Mouse (Mus musculus) hindbrain, embryonic 11.5 days (tissue): ENCODE results near the gene Dock4. TPM values are rescaled to one million over a fixed set of nuclear protein-coding genes. Genes with fewer than 3 reads are reported as not detected.

Experiments
- ATAC-seq: fragments of 200-750 bp; cut with Nextera tagmentation; 2 replicates; pipeline ENCODE4 v1.8.0; 2017; ENCODE audit warnings: mild to moderate bottlenecking, moderate TSS enrichment, moderate library complexity; ENCODE audit not compliant: low FRiP score
- DNase-seq: peaks from one replicate; pipeline ENCODE4 v3.0.0-alpha.2; 2015; ENCODE audit warnings: low spot score
- H3K27ac ChIP-seq: fragments of 300-500 bp; sonication (generic); 2 replicates; pipeline ENCODE4 v1.5.1; 2014; ENCODE audit warnings: mild to moderate bottlenecking, low read depth, low read length
- H3K27me3 ChIP-seq: fragments of 300-500 bp; sonication (generic); 2 replicates; pipeline ENCODE4 v1.6.1; 2014; ENCODE audit warnings: mild to moderate bottlenecking, low read length, moderate library complexity, mixed read lengths; ENCODE audit not compliant: control insufficient read depth, insufficient read depth
- H3K36me3 ChIP-seq: fragments of 300-500 bp; sonication (generic); 2 replicates; pipeline ENCODE4 v1.6.1; 2014; ENCODE audit warnings: mild to moderate bottlenecking, low read length, moderate library complexity, mixed read lengths; ENCODE audit not compliant: control insufficient read depth, insufficient read depth
- H3K4me1 ChIP-seq: fragments of 300-500 bp; sonication (generic); replicated peaks from 2 replicates; pipeline ENCODE4 v1.6.1; 2014; ENCODE audit warnings: low read length, mixed read lengths; ENCODE audit not compliant: control insufficient read depth, insufficient read depth
- H3K4me2 ChIP-seq: fragments of 300-500 bp; sonication (generic); replicated peaks from 2 replicates; pipeline ENCODE4 v1.6.1; 2014; ENCODE audit warnings: mild to moderate bottlenecking, low read depth, low read length
- H3K4me3 ChIP-seq: fragments of 300-500 bp; sonication (generic); 2 replicates; pipeline ENCODE4 v1.5.1; 2014; ENCODE audit warnings: low read depth, low read length
- H3K9ac ChIP-seq: fragments of 300-500 bp; sonication (generic); 2 replicates; pipeline ENCODE4 v1.6.1; 2014; ENCODE audit warnings: low read depth, low read length
- H3K9me3 ChIP-seq: fragments of 300-500 bp; sonication (generic); 2 replicates; pipeline ENCODE4 v1.6.1; 2016; ENCODE audit warnings: low read length; ENCODE audit not compliant: control insufficient read depth
- WGBS: fragments of 180-500 bp; shearing (Covaris S2); extraction: QIAGEN DNeasy Blood & Tissue Kit; methylation state at CpG from one replicate; pipeline ENCODE4 v1.1.7; 2014; 5-methylcytosine and 5-hydroxymethylcytosine counted together
- polyA plus RNA-seq: library from polyadenylated mRNA; unstranded; fragments of >200 nt; fragmentation: Nextera tagmentation; extraction: Ambion mirVana; gene quantifications from 2 replicates; pipeline ENCODE4 v1.2.1, GENCODE M21; 2014

Dock4 gene
- polyA plus RNA-seq, 1 experiment from 2014 or later: 29.4 TPM

DNA sequence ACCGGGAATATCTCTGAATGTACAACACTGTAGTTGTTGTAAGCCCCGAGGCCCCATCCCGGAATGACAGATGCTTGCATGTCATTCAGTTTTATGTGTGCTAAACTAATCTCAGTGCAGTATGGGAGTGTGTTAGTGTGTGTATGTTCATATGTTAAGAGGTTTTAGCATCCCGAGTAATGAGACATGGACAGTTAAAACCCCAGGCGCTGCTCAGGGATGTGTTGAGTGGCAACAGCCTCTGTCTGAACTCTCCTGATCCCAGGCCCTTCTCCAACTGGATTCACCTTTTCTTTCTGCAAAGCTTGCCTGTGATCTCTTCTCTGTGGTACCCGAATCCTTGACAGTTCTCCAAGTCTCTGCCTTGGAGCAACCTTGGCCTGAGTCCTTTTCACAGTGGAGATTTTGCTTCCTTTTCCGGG lies 52.5 kb downstream of the Dock4 start:
- no peaks in the 10 kb centered on the region for H3K27me3 ChIP-seq
- no peak for DNase-seq
- H3K36me3 ChIP-seq: no peaks in the 10 kb centered on the region
- H3K9ac ChIP-seq: no peak overlapping the region
- no peaks in the 10 kb centered on the region for H3K9me3 ChIP-seq
- H3K4me3 ChIP-seq: no peak overlapping the region
- no peak for ATAC-seq
- H3K4me2 ChIP-seq: no peak overlapping the region
- WGBS: 79% methylated on average over 7 of the region's 7 CpGs
- no peaks in the 10 kb centered on the region for H3K4me1 ChIP-seq
- H3K27ac ChIP-seq: no peak overlapping the region

DNA sequence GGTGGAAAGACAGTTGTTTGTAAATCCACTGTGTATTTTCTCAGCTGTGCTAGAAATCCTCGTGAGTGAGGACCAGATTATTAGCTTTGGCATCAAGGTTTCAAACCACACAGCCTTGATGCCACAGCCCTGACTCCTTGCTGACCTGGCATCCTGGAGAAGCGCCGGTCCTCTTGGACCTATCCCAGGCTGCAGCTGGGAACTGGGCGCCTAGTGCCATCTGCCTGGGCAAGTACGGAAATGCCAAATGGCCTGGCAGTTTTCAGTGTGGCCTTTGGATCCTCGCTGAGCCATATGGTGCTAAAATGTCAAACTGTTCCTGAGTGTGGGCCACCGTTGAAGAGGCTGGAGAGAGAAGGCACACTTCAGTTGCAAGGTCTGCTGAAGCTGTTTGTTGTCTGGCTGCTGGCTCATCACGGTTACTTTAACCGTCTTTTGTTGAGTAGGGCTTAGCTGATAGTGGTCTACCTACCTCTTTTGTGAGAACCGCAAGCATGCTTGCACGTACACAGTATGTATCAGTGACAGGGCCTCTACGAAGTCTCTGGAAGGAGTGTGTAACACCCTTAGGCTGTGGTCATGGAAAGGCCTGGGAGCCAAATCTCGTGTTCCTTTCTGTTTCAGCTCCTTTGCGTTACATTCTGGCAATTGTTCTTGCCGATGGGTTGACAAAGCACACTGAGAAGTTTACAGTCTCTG lies 53.3 kb downstream of the Dock4 start:
- ATAC-seq: no peak
- Histone ChIP-seq H3K27ac (no peak overlapping the region), H3K4me2 (no peak overlapping the region), H3K36me3 (no peaks in the 10 kb centered on the region), H3K4me1 (no peaks in the 10 kb centered on the region), H3K9ac (no peak overlapping the region), H3K4me3 (no peak overlapping the region), H3K27me3 (no peaks in the 10 kb centered on the region), H3K9me3 (no peaks in the 10 kb centered on the region)
- no peak for DNase-seq
- 71% methylated on average over 15 of the region's 15 CpGs for WGBS

DNA sequence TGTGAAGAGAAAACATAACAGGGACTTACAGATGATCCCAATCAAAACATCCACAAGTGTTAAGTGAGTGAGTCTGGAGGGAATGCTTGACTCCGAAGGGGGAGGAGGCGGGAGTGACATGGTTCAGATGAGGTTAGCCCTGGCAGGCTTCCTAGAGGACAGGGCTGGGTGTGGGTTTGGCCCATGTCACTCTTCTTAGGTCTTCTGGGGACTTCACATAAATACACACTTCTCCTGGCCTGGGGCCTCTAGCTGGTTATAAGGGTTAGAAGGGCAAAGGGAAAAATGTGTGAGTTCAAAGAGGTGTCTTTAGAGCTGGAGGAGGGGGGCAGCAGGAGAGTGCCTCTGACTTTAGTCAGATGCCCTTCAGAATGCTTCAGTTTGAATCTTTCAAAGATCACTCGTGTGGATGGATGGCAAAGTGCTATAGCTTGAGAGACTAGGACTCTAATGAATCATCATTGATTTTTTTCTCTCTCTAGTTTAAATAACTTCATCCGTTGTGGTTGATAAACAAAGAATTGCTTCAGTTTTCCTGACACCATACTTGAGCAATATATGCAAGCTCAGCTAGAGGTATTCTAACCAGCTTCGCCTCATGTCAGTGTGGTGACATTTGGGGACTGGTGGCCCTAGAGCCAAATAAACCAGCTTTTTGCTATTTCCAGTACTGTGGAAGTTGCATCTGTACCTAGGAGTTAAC lies 54.0 kb downstream of the Dock4 start:
- H3K9ac ChIP-seq: no peak overlapping the region
- H3K4me3 ChIP-seq: no peak overlapping the region
- no peaks in the 10 kb centered on the region for H3K36me3 ChIP-seq
- no peak for ATAC-seq
- H3K4me1 ChIP-seq: no peaks in the 10 kb centered on the region
- H3K27ac ChIP-seq: no peak overlapping the region
- H3K27me3 ChIP-seq: no peaks in the 10 kb centered on the region
- no peak for DNase-seq
- no peak overlapping the region for H3K4me2 ChIP-seq
- H3K9me3 ChIP-seq: no peaks in the 10 kb centered on the region
- 66% methylated on average over 5 of the region's 5 CpGs for WGBS

DNA sequence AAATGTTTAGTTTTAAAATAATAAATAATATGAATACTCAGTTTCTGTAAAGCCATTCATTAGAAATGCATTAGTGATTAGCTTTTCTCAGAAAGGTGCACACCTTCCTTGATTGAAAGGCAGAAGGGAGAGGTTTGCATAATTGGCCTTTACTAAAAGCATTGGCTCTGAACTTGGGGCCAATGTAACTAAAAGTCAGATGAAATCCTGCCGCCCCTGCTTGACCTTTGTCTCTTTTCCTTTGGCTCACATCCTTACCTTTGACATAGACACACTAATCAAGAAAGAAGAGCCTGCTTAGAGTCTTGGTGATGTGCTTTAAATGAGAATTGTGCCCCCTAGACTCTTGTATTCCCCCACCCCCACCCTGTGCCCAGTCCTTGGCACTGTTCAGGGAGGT lies 55.4 kb downstream of the Dock4 start:
- Histone ChIP-seq H3K36me3 (no peaks in the 10 kb centered on the region), H3K4me1 (no peaks in the 10 kb centered on the region), H3K9me3 (no peaks in the 10 kb centered on the region), H3K9ac (no peak overlapping the region), H3K4me3 (no peak overlapping the region), H3K4me2 (no peak overlapping the region), H3K27me3 (no peaks in the 10 kb centered on the region), H3K27ac (no peak overlapping the region)
- WGBS: 59% methylated on average over 1 of the region's 1 CpGs
- no peak for ATAC-seq
- DNase-seq: no peak

DNA sequence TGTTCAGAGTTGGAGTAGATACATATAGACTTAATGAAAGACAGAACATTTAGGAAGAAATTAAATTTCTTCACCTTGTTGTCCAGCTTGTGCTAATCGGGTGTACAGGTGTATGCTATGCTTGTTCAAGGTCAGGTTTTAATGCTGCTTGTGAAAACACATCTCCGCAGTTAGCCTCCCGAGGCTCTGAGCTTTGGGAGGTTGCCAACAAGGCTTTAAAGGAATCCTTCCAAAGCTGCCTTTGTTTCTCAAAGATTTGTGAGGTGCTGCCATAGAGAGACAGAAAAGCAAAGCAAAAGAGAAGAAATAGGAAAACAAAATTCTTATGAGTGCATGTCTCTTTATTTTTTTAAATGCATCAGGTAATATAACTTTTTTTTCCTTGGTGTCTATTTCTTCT lies 57.8 kb downstream of the Dock4 start:
- DNase-seq (no peak), ATAC-seq (no peak)
- Histone ChIP-seq H3K9ac (no peak overlapping the region), H3K4me3 (no peak overlapping the region), H3K36me3 (no peaks in the 10 kb centered on the region), H3K4me1 (no peaks in the 10 kb centered on the region), H3K4me2 (no peak overlapping the region), H3K9me3 (no peaks in the 10 kb centered on the region), H3K27me3 (no peaks in the 10 kb centered on the region), H3K27ac (no peak overlapping the region)
- 80% methylated on average over 3 of the region's 3 CpGs for WGBS

DNA sequence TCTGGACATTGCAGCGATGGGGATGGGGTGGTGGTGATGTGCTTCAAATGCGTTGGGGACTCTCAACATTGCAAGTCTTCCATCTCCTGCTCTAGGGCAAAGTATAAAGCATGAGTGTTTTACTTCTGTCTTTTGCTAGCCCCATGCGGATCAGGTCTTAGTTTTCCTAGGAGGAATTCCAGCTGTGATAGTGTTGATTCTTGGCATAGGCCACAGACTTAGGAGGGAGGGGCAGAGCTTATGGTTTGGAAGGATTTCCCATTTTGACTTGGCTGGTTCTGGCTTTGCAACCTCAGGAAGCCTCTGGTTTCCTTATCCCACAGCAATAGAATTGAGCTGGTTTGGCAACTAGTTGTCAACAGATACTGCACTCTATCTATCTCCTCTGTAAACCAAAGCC lies 58.9 kb downstream of the Dock4 start:
- no peak for DNase-seq
- Histone ChIP-seq H3K27me3 (no peaks in the 10 kb centered on the region), H3K4me3 (no peak overlapping the region), H3K9me3 (no peaks in the 10 kb centered on the region), H3K36me3 (no peaks in the 10 kb centered on the region), H3K4me2 (no peak overlapping the region), H3K9ac (no peak overlapping the region), H3K4me1 (no peaks in the 10 kb centered on the region), H3K27ac (no peak overlapping the region)
- ATAC-seq: no peak
- 77% methylated on average over 3 of the region's 3 CpGs for WGBS

DNA sequence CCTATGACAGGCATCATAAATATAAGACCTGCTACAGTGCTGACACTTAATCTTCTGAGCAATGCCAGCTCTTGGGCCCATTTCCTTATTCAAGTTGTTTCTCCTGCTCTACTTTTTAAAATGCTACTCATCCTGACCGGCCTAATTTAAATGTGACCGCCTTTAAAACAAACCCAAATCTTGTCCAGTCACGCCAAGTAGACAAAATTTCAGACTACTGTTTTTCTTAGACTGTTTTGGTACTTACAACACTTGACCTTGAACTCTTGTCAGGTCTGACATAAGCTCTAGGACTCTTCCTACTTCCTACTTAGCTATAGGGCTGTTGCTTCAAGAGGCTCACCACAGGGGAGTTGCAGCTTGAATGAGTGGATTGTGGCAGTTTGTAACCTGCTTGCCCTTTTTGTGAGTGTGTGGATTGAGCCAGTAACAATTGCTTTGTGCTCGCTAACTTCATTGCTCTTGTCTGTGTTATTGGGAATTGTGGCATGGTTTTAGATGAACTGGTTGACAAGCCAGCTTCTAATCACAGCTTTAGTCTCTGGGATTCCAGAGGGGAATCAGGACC lies 62.2 kb downstream of the Dock4 start:
- H3K27me3 ChIP-seq: no peaks in the 10 kb centered on the region
- H3K4me1 ChIP-seq: no peaks in the 10 kb centered on the region
- no peak overlapping the region for H3K27ac ChIP-seq
- H3K9ac ChIP-seq: no peak overlapping the region
- no peak overlapping the region for H3K4me3 ChIP-seq
- DNase-seq (no peak), ATAC-seq (no peak)
- no peak overlapping the region for H3K4me2 ChIP-seq
- WGBS: 60% methylated on average over 4 of the region's 4 CpGs
- no peaks in the 10 kb centered on the region for H3K36me3 ChIP-seq
- no peaks in the 10 kb centered on the region for H3K9me3 ChIP-seq

DNA sequence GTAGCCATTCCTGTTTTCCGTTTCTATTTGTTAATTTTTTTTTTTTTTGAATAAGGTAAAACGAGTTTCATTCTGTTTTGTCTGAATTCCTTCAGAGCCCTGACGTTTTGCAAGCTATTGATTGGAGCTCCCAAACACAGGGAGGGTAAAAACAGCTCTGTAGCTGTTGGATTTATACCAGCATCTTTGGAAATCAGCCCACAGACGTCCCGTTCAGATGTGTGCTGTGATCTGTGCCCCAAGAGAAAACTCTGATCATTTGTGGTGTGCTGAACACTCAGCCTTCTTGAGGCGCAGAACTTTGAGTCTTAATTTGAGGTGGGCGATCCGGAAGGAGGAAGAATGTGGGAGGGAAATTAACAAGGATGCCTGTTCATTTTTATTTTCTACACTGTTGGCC lies 62.7 kb downstream of the Dock4 start:
- WGBS: 62% methylated on average over 8 of the region's 8 CpGs

More for the DNA sequence above, 62.7 kb downstream of the Dock4 start:
- DNase-seq (no peak), ATAC-seq (no peak)
- no peak overlapping the region for H3K27ac ChIP-seq
- no peaks in the 10 kb centered on the region for H3K27me3 ChIP-seq
- H3K4me1 ChIP-seq: no peaks in the 10 kb centered on the region
- H3K9me3 ChIP-seq: no peaks in the 10 kb centered on the region
- no peak overlapping the region for H3K4me3 ChIP-seq
- no peak overlapping the region for H3K9ac ChIP-seq
- no peaks in the 10 kb centered on the region for H3K36me3 ChIP-seq
- H3K4me2 ChIP-seq: no peak overlapping the region
